Mouse (Mus musculus) heart, embryonic 15.5 days (tissue): ENCODE data around the gene Fam72a. TPM values are rescaled to one million over a fixed set of nuclear protein-coding genes. Genes with fewer than 3 reads are reported as not detected.

Experiments used
- microRNA-seq: library from miRNA; unstranded; fragments of <30 nt; microRNA quantifications from one replicate; pipeline ENCODE4, GENCODE M21; 2016
- polyA plus RNA-seq: library from polyadenylated mRNA; unstranded; fragments of >200 nt; fragmentation: Nextera tagmentation; extraction: Ambion mirVana; gene quantifications from 2 replicates; pipeline ENCODE4 v1.2.1, GENCODE M21; 2015

Fam72a gene
- polyA plus RNA-seq, 1 experiment from 2014 or later: 2.7 TPM

Small RNA genes lying within 50 kb of the gene (microRNA-seq; reads per million reads assigned to microRNA genes)
- not detected for gene Gm24273

Other genes starting within 250 kb of the Fam72a start
- gene Ikbke, start 248.3 kb upstream of the Fam72a start, polyA plus RNA-seq: 2.4 and 4.8 TPM in 2 replicates
- gene Srgap2, start 551 bp upstream of the Fam72a start, polyA plus RNA-seq: 10.0 and 15.8 TPM in 2 replicates
- not detected in 2 replicates for gene Avpr1b, start 71.3 kb downstream of the Fam72a start, polyA plus RNA-seq
- gene Ctse, start 110.4 kb downstream of the Fam72a start, polyA plus RNA-seq: 0.28 and 0.93 TPM in 2 replicates
- 3.3 and 3.7 TPM in 2 replicates for gene Rab7b, start 160.8 kb downstream of the Fam72a start, polyA plus RNA-seq
- gene Slc26a9, start 216.1 kb downstream of the Fam72a start, polyA plus RNA-seq: 0.08 and 0.22 TPM in 2 replicates